Mouse (Mus musculus): ENCODE results near the gene Clec3b. TPM values are rescaled to one million over a fixed set of nuclear protein-coding genes. Genes with fewer than 3 reads are reported as not detected.

The Clec3b gene
- polyA plus RNA-seq, 1 experiment from 2014 or later = not detected

GRCm38 (mm10) chr9:123159330-123159729 lies 8.6 kb downstream of the Clec3b start:
- ATAC-seq (ENCODE audit: insufficient number of reproducible peaks, low FRiP score, low TSS enrichment, low read depth) (no peak), DNase-seq (ENCODE audit: low spot score) (peak; percentile 75)
- H3K27me3 ChIP-seq (ENCODE audit: control insufficient read depth, insufficient read depth, low read length) = no peaks in the 10 kb centered on the region

DNA sequence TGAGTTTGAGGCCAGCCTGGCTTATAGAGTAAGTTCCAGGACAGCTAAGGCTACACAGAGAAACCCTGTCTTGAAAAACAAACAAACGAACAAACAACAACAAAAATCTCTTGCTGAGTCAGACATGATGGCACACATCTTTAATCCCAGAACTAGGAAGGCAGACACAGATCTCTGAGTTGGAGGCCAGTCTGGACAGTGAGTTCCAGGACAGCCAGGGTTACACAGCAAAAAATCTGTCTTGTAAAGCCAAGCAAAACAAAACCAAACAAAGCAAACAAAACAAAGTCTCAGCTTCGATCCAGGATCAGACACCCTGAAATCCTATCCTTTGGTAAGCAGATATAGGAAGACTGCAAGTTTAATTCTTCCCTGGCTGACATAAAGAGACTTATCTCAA lies 11.0 kb downstream of the Clec3b start:
- no peaks in the 10 kb centered on the region for H3K4me1 ChIP-seq (ENCODE audit: control insufficient read depth, insufficient read depth, low read length)
- WGBS = 83% methylated on average over 2 of the region's 2 CpGs
- H3K9me3 ChIP-seq (ENCODE audit: control insufficient read depth, low read length) = no peaks in the 10 kb centered on the region
- no peak for ATAC-seq (ENCODE audit: insufficient number of reproducible peaks, low FRiP score, low TSS enrichment, low read depth)
- H3K27ac ChIP-seq (replicated peaks; ENCODE audit: low read depth, low read length) = no peak overlapping the region
- H3K4me2 ChIP-seq (ENCODE audit: low read depth, severe bottlenecking) = no peak overlapping the region
- no peaks in the 10 kb centered on the region for H3K36me3 ChIP-seq (ENCODE audit: control insufficient read depth, insufficient read depth, low read length)
- no peaks in the 10 kb centered on the region for H3K27me3 ChIP-seq (ENCODE audit: control insufficient read depth, insufficient read depth, low read length)
- no peak overlapping the region for H3K9ac ChIP-seq (ENCODE audit: low read length)
- H3K4me3 ChIP-seq (ENCODE audit: low read depth, low read length) = no peak overlapping the region
- DNase-seq (ENCODE audit: low spot score) = no peak

More at GRCm38 (mm10) chr9:123159330-123159729, 8.6 kb downstream of the Clec3b start:
- no peaks in the 10 kb centered on the region for H3K9me3 ChIP-seq (ENCODE audit: control insufficient read depth, low read length)
- no peak overlapping the region for H3K4me2 ChIP-seq (ENCODE audit: low read depth, severe bottlenecking)
- no peaks in the 10 kb centered on the region for H3K36me3 ChIP-seq (ENCODE audit: control insufficient read depth, insufficient read depth, low read length)
- no peak overlapping the region for H3K27ac ChIP-seq (replicated peaks; ENCODE audit: low read depth, low read length)
- H3K4me3 ChIP-seq (ENCODE audit: low read depth, low read length) = no peak overlapping the region
- no peaks in the 10 kb centered on the region for H3K4me1 ChIP-seq (ENCODE audit: control insufficient read depth, insufficient read depth, low read length)
- WGBS = 63% methylated on average over 7 of the region's 7 CpGs
- no peak overlapping the region for H3K9ac ChIP-seq (ENCODE audit: low read length)

- 87% methylated on average over 4 of the region's 4 CpGs for WGBS
- Histone ChIP-seq H3K9me3 (ENCODE audit: control insufficient read depth, low read length) (no peaks in the 10 kb centered on the region), H3K36me3 (ENCODE audit: control insufficient read depth, insufficient read depth, low read length) (no peaks in the 10 kb centered on the region), H3K4me1 (ENCODE audit: control insufficient read depth, insufficient read depth, low read length) (no peaks in the 10 kb centered on the region), H3K4me3 (ENCODE audit: low read depth, low read length) (no peak overlapping the region), H3K4me2 (ENCODE audit: low read depth, severe bottlenecking) (no peak overlapping the region), H3K27ac (replicated peaks; ENCODE audit: low read depth, low read length) (no peak overlapping the region), H3K9ac (ENCODE audit: low read length) (no peak overlapping the region), H3K27me3 (ENCODE audit: control insufficient read depth, insufficient read depth, low read length) (no peaks in the 10 kb centered on the region)
- 0 out of 2 replicates have a peak, but pooled peaks have one; percentile 7 for ATAC-seq (ENCODE audit: insufficient number of reproducible peaks, low FRiP score, low TSS enrichment, low read depth)
- DNase-seq (ENCODE audit: low spot score) = no peak
Measured at GRCm38 (mm10) chr9:123162985-123163694, 12.4 kb downstream of the Clec3b start.

DNA sequence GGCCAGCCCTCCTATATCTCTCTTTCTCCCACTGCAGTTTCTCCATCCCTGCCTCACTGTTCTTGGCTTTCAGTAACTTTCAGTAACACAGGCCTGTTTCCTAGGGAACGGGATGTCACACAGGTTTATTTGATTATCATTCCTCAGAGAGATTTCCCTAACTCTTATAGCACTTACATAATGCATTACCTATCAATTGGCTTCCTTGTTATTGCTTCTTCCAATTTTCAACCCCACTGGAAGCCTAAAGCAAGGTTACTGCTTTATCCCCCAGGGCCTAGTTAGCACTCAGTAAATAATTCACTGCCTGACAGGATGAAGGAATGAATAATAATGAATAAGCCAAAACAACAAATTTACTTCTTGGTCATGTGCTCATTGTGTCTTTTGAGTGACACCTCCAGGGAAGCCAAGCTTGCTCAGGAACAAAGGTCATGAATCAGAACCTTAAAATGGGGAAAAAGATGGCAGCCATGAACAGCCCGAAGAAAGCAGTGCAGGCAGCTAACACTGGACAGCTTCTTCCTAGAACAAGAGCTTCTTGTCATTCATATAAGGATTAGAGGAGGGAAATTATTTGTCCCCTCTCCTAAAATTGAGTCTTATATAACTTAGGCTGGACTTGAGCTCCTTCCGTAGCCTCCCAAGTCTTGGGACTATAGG lies 15.2 kb downstream of the Clec3b start:
- Histone ChIP-seq H3K9me3 (ENCODE audit: control insufficient read depth, low read length) (no peaks in the 10 kb centered on the region), H3K9ac (ENCODE audit: low read length) (no peak overlapping the region), H3K4me1 (ENCODE audit: control insufficient read depth, insufficient read depth, low read length) (no peaks in the 10 kb centered on the region), H3K36me3 (ENCODE audit: control insufficient read depth, insufficient read depth, low read length) (no peaks in the 10 kb centered on the region), H3K4me2 (ENCODE audit: low read depth, severe bottlenecking) (no peak overlapping the region), H3K4me3 (ENCODE audit: low read depth, low read length) (no peak overlapping the region), H3K27me3 (ENCODE audit: control insufficient read depth, insufficient read depth, low read length) (no peaks in the 10 kb centered on the region), H3K27ac (replicated peaks; ENCODE audit: low read depth, low read length) (no peak overlapping the region)
- WGBS = 84% methylated on average over 3 of the region's 3 CpGs
- DNase-seq (ENCODE audit: low spot score) (no peak), ATAC-seq (ENCODE audit: insufficient number of reproducible peaks, low FRiP score, low TSS enrichment, low read depth) (no peak)

DNA sequence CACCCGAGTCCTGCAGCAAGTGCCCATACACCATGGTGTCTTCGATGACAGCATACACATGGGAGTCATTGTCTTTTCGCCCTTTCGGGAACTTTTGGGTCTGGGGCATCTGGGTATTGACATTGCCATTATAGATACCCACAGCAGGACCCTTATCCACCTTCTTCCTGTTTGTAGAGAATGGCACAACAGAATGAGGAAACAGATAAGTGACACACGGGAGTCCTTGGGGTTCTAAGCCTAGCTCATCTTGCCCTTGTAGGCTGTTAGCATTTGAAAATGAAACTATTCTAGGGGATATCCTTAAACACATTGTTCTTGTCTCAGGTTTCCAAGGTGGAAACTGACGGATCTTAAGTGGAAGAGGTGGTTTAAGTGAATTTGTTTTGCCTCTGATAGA lies 23.0 kb downstream of the Clec3b start:
- 90% methylated on average over 6 of the region's 6 CpGs for WGBS
- H3K9ac ChIP-seq (ENCODE audit: low read length) = no peak overlapping the region
- H3K4me2 ChIP-seq (ENCODE audit: low read depth, severe bottlenecking) = no peak overlapping the region
- H3K27ac ChIP-seq (replicated peaks; ENCODE audit: low read depth, low read length) = no peak overlapping the region
- no peaks in the 10 kb centered on the region for H3K4me1 ChIP-seq (ENCODE audit: control insufficient read depth, insufficient read depth, low read length)
- no peaks in the 10 kb centered on the region for H3K9me3 ChIP-seq (ENCODE audit: control insufficient read depth, low read length)
- H3K27me3 ChIP-seq (ENCODE audit: control insufficient read depth, insufficient read depth, low read length) = no peaks in the 10 kb centered on the region
- DNase-seq (ENCODE audit: low spot score) (no peak), ATAC-seq (ENCODE audit: insufficient number of reproducible peaks, low FRiP score, low TSS enrichment, low read depth) (no peak)
- no peak overlapping the region for H3K4me3 ChIP-seq (ENCODE audit: low read depth, low read length)
- H3K36me3 ChIP-seq (ENCODE audit: control insufficient read depth, insufficient read depth, low read length) = no peaks in the 10 kb centered on the region

GRCm38 (mm10) chr9:123174356-123174755 lies 23.6 kb downstream of the Clec3b start:
- ATAC-seq (ENCODE audit: insufficient number of reproducible peaks, low FRiP score, low TSS enrichment, low read depth) = no peak
- 63% methylated on average over 4 of the region's 4 CpGs for WGBS
- no peak for DNase-seq (ENCODE audit: low spot score)

DNA sequence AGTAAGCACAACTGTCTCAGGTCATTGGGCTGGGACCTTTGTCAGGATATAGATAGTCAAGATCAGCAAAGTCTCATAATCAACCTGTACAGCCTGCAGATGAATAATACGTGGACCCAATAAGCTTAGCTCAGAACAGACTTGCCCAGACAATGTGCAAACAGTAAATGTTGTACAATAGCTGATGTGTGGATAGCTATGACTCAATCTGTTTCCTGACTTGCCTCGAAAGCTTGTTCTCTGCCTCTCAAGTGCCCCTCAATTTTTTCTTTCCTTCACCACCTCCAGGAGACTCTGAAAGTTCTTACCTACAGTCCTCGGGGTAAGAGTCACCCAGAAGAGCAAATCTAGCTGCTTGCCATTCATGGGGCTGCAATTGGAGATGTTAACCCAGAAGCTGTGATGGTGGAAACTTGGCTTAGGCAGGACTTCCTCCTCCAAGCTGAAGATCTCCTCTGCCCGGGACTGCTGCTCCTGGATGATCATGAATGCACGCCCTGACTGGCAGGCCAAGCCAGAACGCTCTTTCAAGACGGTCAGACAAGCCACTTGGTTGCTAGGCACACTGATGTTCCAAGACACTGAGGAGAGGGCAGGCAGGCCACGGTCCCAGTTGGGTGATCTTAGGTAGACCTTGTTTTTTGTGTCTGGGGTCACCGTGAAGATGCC lies 26.8 kb downstream of the Clec3b start:
- 84% methylated on average over 9 of the region's 9 CpGs for WGBS
- no peak overlapping the region for H3K4me3 ChIP-seq (ENCODE audit: low read depth, low read length)

More at GRCm38 (mm10) chr9:123174356-123174755, 23.6 kb downstream of the Clec3b start:
- Histone ChIP-seq H3K27me3 (ENCODE audit: control insufficient read depth, insufficient read depth, low read length) (no peaks in the 10 kb centered on the region), H3K27ac (replicated peaks; ENCODE audit: low read depth, low read length) (no peak overlapping the region), H3K9me3 (ENCODE audit: control insufficient read depth, low read length) (no peaks in the 10 kb centered on the region), H3K4me1 (ENCODE audit: control insufficient read depth, insufficient read depth, low read length) (no peaks in the 10 kb centered on the region), H3K4me3 (ENCODE audit: low read depth, low read length) (no peak overlapping the region), H3K36me3 (ENCODE audit: control insufficient read depth, insufficient read depth, low read length) (no peaks in the 10 kb centered on the region), H3K4me2 (ENCODE audit: low read depth, severe bottlenecking) (no peak overlapping the region), H3K9ac (ENCODE audit: low read length) (no peak overlapping the region)

DNA sequence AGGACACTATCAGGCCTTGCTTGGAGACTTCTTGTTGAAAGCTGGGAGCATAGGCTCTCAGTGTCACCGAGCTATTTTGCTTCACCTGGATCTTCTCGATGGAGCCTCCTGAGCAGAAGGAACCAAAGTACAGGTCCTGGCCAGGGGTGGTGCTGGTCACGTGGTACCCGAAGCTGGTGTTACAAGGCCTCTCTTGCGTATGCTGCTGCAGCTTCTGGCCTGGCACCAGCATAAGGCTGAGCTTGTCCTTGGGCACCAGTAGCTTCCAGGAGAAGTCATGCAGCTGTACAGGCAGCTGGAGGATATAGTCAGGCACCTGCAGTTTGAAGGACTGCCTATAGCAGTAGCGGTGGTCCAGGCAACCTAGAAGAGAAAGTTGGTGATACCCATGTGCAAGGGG lies 29.3 kb downstream of the Clec3b start:
- DNase-seq (ENCODE audit: low spot score) (no peak), ATAC-seq (ENCODE audit: insufficient number of reproducible peaks, low FRiP score, low TSS enrichment, low read depth) (no peak)
- Histone ChIP-seq H3K4me2 (ENCODE audit: low read depth, severe bottlenecking) (no peak overlapping the region), H3K4me1 (ENCODE audit: control insufficient read depth, insufficient read depth, low read length) (no peaks in the 10 kb centered on the region), H3K27me3 (ENCODE audit: control insufficient read depth, insufficient read depth, low read length) (no peaks in the 10 kb centered on the region), H3K9ac (ENCODE audit: low read length) (no peak overlapping the region), H3K9me3 (ENCODE audit: control insufficient read depth, low read length) (no peaks in the 10 kb centered on the region), H3K36me3 (ENCODE audit: control insufficient read depth, insufficient read depth, low read length) (no peaks in the 10 kb centered on the region), H3K4me3 (ENCODE audit: low read depth, low read length) (no peak overlapping the region), H3K27ac (replicated peaks; ENCODE audit: low read depth, low read length) (no peak overlapping the region)
- 91% methylated on average over 6 of the region's 6 CpGs for WGBS

More for the DNA sequence above, 26.8 kb downstream of the Clec3b start:
- no peak overlapping the region for H3K4me2 ChIP-seq (ENCODE audit: low read depth, severe bottlenecking)
- no peaks in the 10 kb centered on the region for H3K4me1 ChIP-seq (ENCODE audit: control insufficient read depth, insufficient read depth, low read length)
- no peaks in the 10 kb centered on the region for H3K27me3 ChIP-seq (ENCODE audit: control insufficient read depth, insufficient read depth, low read length)
- no peak overlapping the region for H3K9ac ChIP-seq (ENCODE audit: low read length)
- no peaks in the 10 kb centered on the region for H3K36me3 ChIP-seq (ENCODE audit: control insufficient read depth, insufficient read depth, low read length)
- no peak for ATAC-seq (ENCODE audit: insufficient number of reproducible peaks, low FRiP score, low TSS enrichment, low read depth)
- no peaks in the 10 kb centered on the region for H3K9me3 ChIP-seq (ENCODE audit: control insufficient read depth, low read length)
- DNase-seq (ENCODE audit: low spot score) = no peak
- H3K27ac ChIP-seq (replicated peaks; ENCODE audit: low read depth, low read length) = no peak overlapping the region
